Mouse (Mus musculus) midbrain, embryonic 10.5 days (tissue): ENCODE data around the gene Rheb. TPM values are rescaled to one million over a fixed set of nuclear protein-coding genes. Genes with fewer than 3 reads are reported as not detected.
"Not testable (repeated sequence)": the region's sequence is repeated elsewhere in the genome, so short reads cannot be mapped to it uniquely, and the experiment has no call there.

ENCODE experiments used
- DNase-seq: peaks from one replicate; pipeline ENCODE4 v3.0.0-alpha.2; 2017; ENCODE audit warnings: low spot score
- H3K27ac ChIP-seq: fragments of 300-500 bp; sonication (generic); replicated peaks from 2 replicates; pipeline ENCODE4 v1.5.1; 2016; ENCODE audit warnings: mild to moderate bottlenecking
- H3K27me3 ChIP-seq: fragments of 300-500 bp; sonication (generic); 2 replicates; pipeline ENCODE4 v1.6.1; 2016; ENCODE audit warnings: low read depth, mild to moderate bottlenecking; ENCODE audit not compliant: poor library complexity, severe bottlenecking
- H3K36me3 ChIP-seq: fragments of 300-500 bp; sonication (generic); 2 replicates; pipeline ENCODE4 v1.6.1; 2016; ENCODE audit warnings: mild to moderate bottlenecking, moderate library complexity
- H3K4me1 ChIP-seq: fragments of 300-500 bp; sonication (generic); 2 replicates; pipeline ENCODE4 v1.6.1; 2016
- H3K4me3 ChIP-seq: fragments of 300-500 bp; sonication (generic); 2 replicates; pipeline ENCODE4 v1.5.1; 2016; ENCODE audit warnings: mild to moderate bottlenecking, moderate library complexity
- H3K9me3 ChIP-seq: fragments of 300-500 bp; sonication (generic); replicated peaks from 2 replicates; pipeline ENCODE4 v1.6.1; 2016; ENCODE audit warnings: mild to moderate bottlenecking
- whole genome bisulfite sequencing: fragments of 180-500 bp; shearing (Covaris S2); methylation state at CpG from one replicate; pipeline ENCODE4 v1.1.7; 2016; 5-methylcytosine and 5-hydroxymethylcytosine counted together
- polyA plus RNA-seq: library from polyadenylated mRNA; unstranded; fragments of >200 nt; fragmentation: Nextera tagmentation; extraction: Ambion mirVana; gene quantifications from 2 replicates; pipeline ENCODE4 v1.2.1, GENCODE M21; 2016

Gene Rheb
- polyA plus RNA-seq, 1 experiment from 2014 or later = 183 TPM

GRCm38 (mm10) chr5:24828446-24828845 is 14.0 kb downstream of the Rheb start:
- Histone ChIP-seq H3K4me3 (no peak overlapping the region), H3K27me3 (no peaks in the 10 kb centered on the region), H3K4me1 (peaks cover 5% of the 10 kb centered on the region; the same call in 1 of the 2 replicates), H3K9me3 (no peaks in the 10 kb centered on the region), H3K36me3 (no peaks in the 10 kb centered on the region), H3K27ac (no peak overlapping the region)
- 95% methylated on average over 3 of the region's 3 CpGs for WGBS
- no peak for DNase-seq

DNA sequence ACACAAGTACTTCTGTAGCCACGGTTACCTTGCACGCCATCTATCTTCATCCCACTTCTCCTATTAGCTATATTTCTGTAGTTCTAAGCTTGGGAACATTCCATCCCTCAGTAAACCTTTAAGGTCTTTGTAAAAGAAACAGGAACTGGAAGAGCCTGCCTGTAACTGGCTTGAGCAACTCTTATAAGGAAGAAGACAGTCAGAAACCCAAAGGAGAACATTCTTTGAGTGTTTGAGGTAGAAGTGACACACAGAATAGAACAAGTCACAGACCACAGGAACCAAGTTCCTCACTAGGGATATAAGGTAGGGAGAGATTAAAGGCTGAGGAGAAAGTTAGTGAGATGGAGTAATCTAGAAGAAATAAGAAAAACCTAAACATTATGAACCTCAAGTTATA is 15.3 kb downstream of the Rheb start:
- no peaks in the 10 kb centered on the region for H3K27me3 ChIP-seq
- DNase-seq = no peak
- no peak overlapping the region for H3K4me3 ChIP-seq
- H3K4me1 ChIP-seq = peaks cover 5% of the 10 kb centered on the region; the same call in 1 of the 2 replicates
- no peaks in the 10 kb centered on the region for H3K9me3 ChIP-seq
- WGBS = 96% methylated on average over 2 of the region's 2 CpGs
- H3K36me3 ChIP-seq = no peaks in the 10 kb centered on the region
- no peak overlapping the region for H3K27ac ChIP-seq

- no peak for DNase-seq
- Histone ChIP-seq H3K9me3 (no peaks in the 10 kb centered on the region), H3K27ac (no peak overlapping the region), H3K27me3 (no peaks in the 10 kb centered on the region), H3K4me3 (no peak overlapping the region), H3K4me1 (peaks cover 9% of the 10 kb centered on the region), H3K36me3 (no peaks in the 10 kb centered on the region)
- 94% methylated on average over 9 of the region's 9 CpGs for WGBS
Measured at GRCm38 (mm10) chr5:24826056-24826770, 16.2 kb downstream of the Rheb start.

GRCm38 (mm10) chr5:24825365-24826055 is 16.9 kb downstream of the Rheb start:
- no peak for DNase-seq
- WGBS = 94% methylated on average over 4 of the region's 4 CpGs
- Histone ChIP-seq H3K9me3 (no peaks in the 10 kb centered on the region), H3K27me3 (no peaks in the 10 kb centered on the region), H3K4me3 (no peak overlapping the region), H3K27ac (no peak overlapping the region), H3K4me1 (peaks cover 16% of the 10 kb centered on the region), H3K36me3 (no peaks in the 10 kb centered on the region)

DNA sequence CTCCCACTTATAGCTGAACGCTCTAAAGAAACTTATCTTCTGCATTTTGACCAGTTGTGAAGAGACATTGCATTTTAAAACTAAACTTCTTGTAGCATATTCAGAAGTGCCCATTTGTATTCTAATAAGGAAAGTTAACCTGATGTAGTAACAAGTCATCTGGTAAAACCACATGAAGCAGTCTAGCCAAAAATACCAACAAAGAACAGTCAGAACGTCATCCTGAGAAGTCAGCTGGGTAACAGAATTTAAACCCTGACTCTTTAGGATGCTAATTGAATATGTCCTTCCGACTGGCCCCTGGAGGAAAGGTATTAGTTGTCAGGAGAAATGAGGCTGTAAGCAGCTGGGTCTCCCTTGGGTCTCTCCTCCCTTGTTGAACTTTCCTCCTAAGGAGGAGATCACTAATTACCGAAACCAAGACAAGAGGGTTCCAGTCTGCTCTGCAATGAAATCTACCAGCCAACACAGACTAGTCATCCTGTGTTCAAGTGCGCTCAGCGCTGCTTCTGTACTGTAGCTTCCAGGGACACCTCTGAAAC is 18.5 kb downstream of the Rheb start:
- no peak overlapping the region for H3K27ac ChIP-seq
- peaks cover 3% of the 10 kb centered on the region; the same call in 1 of the 2 replicates for H3K36me3 ChIP-seq
- no peak overlapping the region for H3K4me3 ChIP-seq
- no peak for DNase-seq
- 84% methylated on average over 6 of the region's 6 CpGs for WGBS
- no peaks in the 10 kb centered on the region for H3K27me3 ChIP-seq
- peaks cover 17% of the 10 kb centered on the region for H3K4me1 ChIP-seq
- H3K9me3 ChIP-seq = no peaks in the 10 kb centered on the region

- H3K4me3 ChIP-seq = no peak overlapping the region
- H3K36me3 ChIP-seq = peaks cover 3% of the 10 kb centered on the region; the same call in 1 of the 2 replicates
- H3K27me3 ChIP-seq = no peaks in the 10 kb centered on the region
- H3K9me3 ChIP-seq = no peaks in the 10 kb centered on the region
- DNase-seq = no peak
- peaks cover 17% of the 10 kb centered on the region for H3K4me1 ChIP-seq
- no peak overlapping the region for H3K27ac ChIP-seq
- 81% methylated on average over 3 of the region's 3 CpGs for WGBS
Measured at GRCm38 (mm10) chr5:24822781-24823180, 19.6 kb downstream of the Rheb start.

- H3K9me3 ChIP-seq, H3K4me3 ChIP-seq, DNase-seq, H3K36me3 ChIP-seq, H3K27ac ChIP-seq, H3K27me3 ChIP-seq: not testable (repeated sequence)
- WGBS = 93% methylated on average over 3 of the region's 3 CpGs
- H3K4me1 ChIP-seq = peaks cover 17% of the 10 kb centered on the region
Measured at GRCm38 (mm10) chr5:24822231-24822630, 20.2 kb downstream of the Rheb start.

GRCm38 (mm10) chr5:24821403-24821841 is 21.0 kb downstream of the Rheb start:
- H3K27me3 ChIP-seq = no peaks in the 10 kb centered on the region
- no peak overlapping the region for H3K4me3 ChIP-seq
- H3K36me3 ChIP-seq = peaks cover 17% of the 10 kb centered on the region
- H3K9me3 ChIP-seq = no peaks in the 10 kb centered on the region
- H3K4me1 ChIP-seq = peaks cover 17% of the 10 kb centered on the region
- no peak overlapping the region for H3K27ac ChIP-seq
- 92% methylated on average over 3 of the region's 3 CpGs for WGBS
- no peak for DNase-seq

DNA sequence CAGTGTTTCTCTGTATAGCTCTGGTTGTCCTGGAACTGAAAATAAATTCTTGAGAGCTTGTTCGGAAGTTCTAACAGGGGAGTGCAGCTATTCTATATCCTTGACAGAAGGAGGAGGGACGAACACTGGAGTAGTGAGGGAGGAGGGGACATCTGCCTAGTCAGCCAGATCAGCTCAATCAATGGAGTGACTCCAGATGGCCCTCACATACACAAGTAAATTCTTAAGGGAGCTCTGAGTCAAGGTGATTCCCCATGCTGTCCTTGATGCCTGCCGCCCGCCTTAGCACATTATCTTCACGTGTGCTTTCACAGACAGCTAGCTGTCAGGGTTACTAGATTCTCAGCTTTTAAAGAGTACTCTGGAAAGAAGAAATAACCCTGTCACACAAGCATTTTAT is 21.8 kb downstream of the Rheb start:
- peaks cover 17% of the 10 kb centered on the region for H3K4me1 ChIP-seq
- H3K27me3 ChIP-seq = no peaks in the 10 kb centered on the region
- no peak overlapping the region for H3K4me3 ChIP-seq
- no peaks in the 10 kb centered on the region for H3K9me3 ChIP-seq
- DNase-seq = no peak
- H3K36me3 ChIP-seq = peaks cover 25% of the 10 kb centered on the region
- no peak overlapping the region for H3K27ac ChIP-seq
- WGBS = 78% methylated on average over 5 of the region's 5 CpGs

GRCm38 (mm10) chr5:24817191-24817590 is 25.2 kb downstream of the Rheb start:
- peaks cover 12% of the 10 kb centered on the region for H3K4me1 ChIP-seq
- H3K4me3 ChIP-seq = no peak overlapping the region
- H3K27me3 ChIP-seq = no peaks in the 10 kb centered on the region
- no peak overlapping the region for H3K27ac ChIP-seq
- DNase-seq = no peak
- WGBS = 77% methylated on average over 4 of the region's 4 CpGs
- peaks cover 59% of the 10 kb centered on the region for H3K36me3 ChIP-seq
- H3K9me3 ChIP-seq = no peaks in the 10 kb centered on the region

DNA sequence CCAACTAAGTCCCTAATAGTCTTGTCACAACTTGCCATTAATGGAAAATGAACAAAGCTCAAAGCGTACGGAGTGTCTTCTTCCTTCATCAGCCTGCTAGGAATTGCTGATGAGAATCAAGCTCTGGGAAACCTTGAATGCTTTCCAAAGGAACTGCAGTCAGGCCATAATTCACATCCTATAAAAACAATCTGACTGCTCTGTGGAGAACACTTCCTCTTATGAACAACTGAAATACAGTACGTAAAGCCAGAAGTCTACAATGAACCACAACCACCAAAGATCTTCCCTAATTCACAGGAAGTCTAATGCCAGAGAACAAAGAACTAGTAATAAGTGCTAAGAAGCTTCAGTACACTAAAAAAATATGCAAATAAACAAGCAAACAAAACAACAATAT is 28.5 kb downstream of the Rheb start:
- Histone ChIP-seq H3K36me3 (peaks cover 89% of the 10 kb centered on the region), H3K4me1 (no peaks in the 10 kb centered on the region), H3K4me3 (no peak overlapping the region), H3K27me3 (no peaks in the 10 kb centered on the region), H3K27ac (no peak overlapping the region), H3K9me3 (no peaks in the 10 kb centered on the region)
- no peak for DNase-seq
- WGBS = 98% methylated on average over 3 of the region's 3 CpGs

- no peak overlapping the region for H3K4me3 ChIP-seq
- no peaks in the 10 kb centered on the region for H3K27me3 ChIP-seq
- WGBS = 86% methylated on average over 4 of the region's 4 CpGs
- no peak for DNase-seq
- no peaks in the 10 kb centered on the region for H3K9me3 ChIP-seq
- H3K36me3 ChIP-seq = peaks cover 98% of the 10 kb centered on the region
- H3K4me1 ChIP-seq = no peaks in the 10 kb centered on the region
- H3K27ac ChIP-seq = no peak overlapping the region
Measured at GRCm38 (mm10) chr5:24813005-24813404, 29.4 kb downstream of the Rheb start.

DNA sequence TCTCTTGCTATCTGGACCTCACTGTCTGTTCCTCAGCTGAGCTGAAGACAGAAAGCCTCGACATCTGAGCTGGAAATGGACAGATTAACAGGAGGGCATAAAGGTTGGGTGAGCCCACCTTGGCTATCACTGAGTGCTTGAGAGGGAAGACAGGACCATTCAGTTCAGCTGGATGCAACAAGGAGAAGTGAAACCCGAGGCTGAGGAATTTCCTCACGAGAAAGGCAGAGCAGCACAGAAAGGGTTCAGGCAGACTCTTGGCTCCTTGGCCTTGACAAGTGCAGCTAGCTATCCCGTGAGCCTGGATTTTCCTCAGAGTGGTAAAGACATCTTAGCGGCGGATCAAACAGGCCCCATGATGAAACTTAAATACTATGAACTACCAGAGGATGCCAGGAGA is 37.2 kb downstream of the Rheb start:
- Histone ChIP-seq H3K27ac (no peak overlapping the region), H3K4me3 (no peak overlapping the region), H3K4me1 (no peaks in the 10 kb centered on the region), H3K9me3 (no peaks in the 10 kb centered on the region), H3K36me3 (peaks cover 87% of the 10 kb centered on the region), H3K27me3 (no peaks in the 10 kb centered on the region)
- 83% methylated on average over 6 of the region's 6 CpGs for WGBS
- DNase-seq = no peak
